Comparison of ENCODE assay signal across 25 mouse cellular contexts in the genomic region with DNA sequence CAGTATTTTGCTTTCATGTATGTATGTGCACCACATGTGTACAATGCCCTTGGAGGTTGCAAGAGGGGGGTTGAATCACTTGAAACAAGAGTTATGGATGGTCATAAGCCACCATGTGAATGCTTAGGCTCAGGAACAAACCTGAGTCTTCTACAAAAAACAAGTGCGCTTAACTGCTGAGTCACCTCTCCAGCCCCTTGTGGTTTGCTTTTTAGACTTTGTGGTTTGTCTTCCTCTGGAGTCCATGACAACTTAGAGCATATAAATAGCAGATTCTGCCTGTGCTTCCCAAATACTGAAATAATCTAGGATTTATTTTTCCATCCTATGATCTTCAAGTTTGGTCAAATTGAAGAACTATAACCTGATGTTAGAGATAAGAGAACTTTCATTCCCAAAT. TPM values are rescaled to one million over a fixed set of nuclear protein-coding genes. Genes with fewer than 3 reads are reported as not detected.
DNase-seq lines count a peak whose midpoint lies in the region; ATAC-seq and TF ChIP-seq lines count a peak whose summit lies in the region.
"Had no signal": no experiment of that assay in that cellular context is flagged by ENCODE, and none has a peak within 500 bp of the region (broad histone marks: within the 10 kb centered on the region; RNA-seq: fewer than 3 reads in every experiment).

No protein-coding gene starts in this region.

- TF ChIP-seq CTCF in layer of hippocampus, adult 2 months (conservative IDR thresholded peaks at IDR 0.05): no peak
- TF ChIP-seq CTCF in CH12.LX (conservative IDR thresholded peaks at IDR 0.05 in 1 of 2, IDR thresholded peaks at IDR 0.05 in 1 of 2; ENCODE audit: low read depth in 2 of 2, low read length in 2 of 2): no peak

- TF ChIP-seq RAD21 in CH12.LX (IDR thresholded peaks at IDR 0.05; ENCODE audit: low read depth, low read length): no peak

- H3K9me3 ChIP-seq in CH12.LX (replicated peaks; ENCODE audit: low read length): no peaks in the 10 kb centered on the region
- H3K9me3 ChIP-seq: embryonic facial prominence, embryonic 12.5 days; hindbrain, embryonic 13.5 days; limb, embryonic 15.5 days had no signal

- ATAC-seq in megakaryocyte, adult 5-6 weeks (ENCODE audit: poor library complexity, severe bottlenecking): peak; percentile 54; the same call in 1 of the 2 replicates
- ATAC-seq: midbrain, embryonic 16.5 days had no signal

- in situ Hi-C loops in CH12.LX (cut with MboI; ENCODE audit: low pct_ligation_motif_present, low pct_unique_long_range_greater_than_20kb, low sequenced_read_pairs): loop anchor here (10.0 kb wide), 1 partner anchor 399 kb away; the partner anchor contains the start of gene Crb2

- H3K4me3 ChIP-seq in layer of hippocampus, adult 2 months: no peak overlapping the region
- no peak overlapping the region for H3K4me3 ChIP-seq in CH12.LX (replicated peaks in 1 of 3; ENCODE audit: low read depth in 2 of 3, low read length in 2 of 3, poor library complexity in 1 of 3)
- H3K4me3 ChIP-seq: embryonic facial prominence, embryonic 12.5 days; hindbrain, embryonic 13.5 days; limb, embryonic 15.5 days had no signal

- peaks cover 16 to 43% of the 10 kb centered on the region in 2 experiments for H3K36me3 ChIP-seq in CH12.LX (replicated peaks in 1 of 2; ENCODE audit: control insufficient read depth in 1 of 2, insufficient read depth in 1 of 2, low read length in 1 of 2)

- peaks cover 0 to 10% of the 10 kb centered on the region in 2 experiments; a peak in 2 of 4 replicates for H3K4me1 ChIP-seq in CH12.LX (ENCODE audit: control insufficient read depth in 1 of 2, insufficient read depth in 2 of 2)
- H3K4me1 ChIP-seq: embryonic facial prominence, embryonic 12.5 days; hindbrain, embryonic 13.5 days; limb, embryonic 15.5 days had no signal

- no peaks in the 10 kb centered on the region for H3K79me2 ChIP-seq in CH12.LX (replicated peaks; ENCODE audit: control insufficient read depth, extremely low read depth, insufficient read depth, poor library complexity, severe bottlenecking)

- no peak overlapping the region for H3K9ac ChIP-seq in CH12.LX (ENCODE audit: insufficient read depth, low read depth)
- H3K9ac ChIP-seq: embryonic facial prominence, embryonic 12.5 days; hindbrain, embryonic 13.5 days; limb, embryonic 15.5 days had no signal

- no peak for TF ChIP-seq EP300 in CH12.LX (IDR thresholded peaks at IDR 0.05; ENCODE audit: low read length)

- TF ChIP-seq POLR2A in CH12.LX (IDR thresholded peaks at IDR 0.05; ENCODE audit: low read depth, low read length): no peak

- no peak for DNase-seq in layer of hippocampus, adult 2 months (ENCODE audit: low spot score in 2 of 2)
- no peak for DNase-seq in layer of hippocampus, postnatal 14 days (ENCODE audit: low spot score in 2 of 2)
- DNase-seq in CH12.LX (ENCODE audit: extremely low read depth): peak; percentile 47
- DNase-seq in c-Kit-positive CD71-negative TER-119-negative erythroid progenitor cells, embryonic 14.5 days (ENCODE audit: low read depth): peak; percentile 54
- DNase-seq in left cerebral cortex, adult 18-20 months (ENCODE audit: low spot score in 2 of 2): no peak
- no peak for DNase-seq in spleen, postnatal 10 days (ENCODE audit: low spot score in 2 of 2)
- DNase-seq in kidney, adult 11 months: no peak
- DNase-seq: adrenal gland, postnatal 10 days; cerebellum, adult 2 months had no signal

- dilution Hi-C loops in CH12.LX (cut with MboI; ENCODE audit: extremely low pct_ligation_motif_present, extremely low pct_unique_long_range_greater_than_20kb, low sequenced_read_pairs): no loop called here

- peak overlapping the region; percentile 44; the same call in 1 of the 2 replicates for H3K27ac ChIP-seq in layer of hippocampus, adult 2 months
- H3K27ac ChIP-seq in CH12.LX (ENCODE audit: insufficient read depth, low read depth): no peak overlapping the region
- H3K27ac ChIP-seq: embryonic facial prominence, embryonic 12.5 days; hindbrain, embryonic 13.5 days; kidney, postnatal 0 days; limb, embryonic 15.5 days had no signal

- no peaks in the 10 kb centered on the region for H3K27me3 ChIP-seq in CH12.LX (replicated peaks)
- H3K27me3 ChIP-seq: embryonic facial prominence, embryonic 12.5 days; hindbrain, embryonic 13.5 days; limb, embryonic 15.5 days had no signal

- H3K4me2 ChIP-seq in CH12.LX (ENCODE audit: insufficient read depth, low read depth, poor library complexity, severe bottlenecking): no peak overlapping the region
- H3K4me2 ChIP-seq: embryonic facial prominence, embryonic 12.5 days; hindbrain, embryonic 13.5 days; limb, embryonic 15.5 days had no signal

TF ChIP-seq in CH12.LX, 34 proteins besides CTCF, POLR2A, EP300 and RAD21:
- no peak for TF ChIP-seq TCF12 (IDR thresholded peaks at IDR 0.05; ENCODE audit: low read depth, low read length)
- TF ChIP-seq E2F4 (IDR thresholded peaks at IDR 0.05; ENCODE audit: insufficient replicate concordance, low read depth, low read length): no peak
- no peak for TF ChIP-seq MAFK (IDR thresholded peaks at IDR 0.05; ENCODE audit: insufficient replicate concordance, low read length)
- no peak for TF ChIP-seq USF1 (IDR thresholded peaks at IDR 0.05; ENCODE audit: low read depth, low read length)
- no peak for TF ChIP-seq MYC (IDR thresholded peaks at IDR 0.05; ENCODE audit: low read depth, low read length)
- no peak for TF ChIP-seq CHD2 (IDR thresholded peaks at IDR 0.05; ENCODE audit: low read length)

RNA-seq across cellular contexts. Expression of gene Pdcl, which starts 16.9 kb away (rescaled TPM):
- 10 to 100 TPM; 26.1 to 31.3 TPM for total RNA-seq in layer of hippocampus, adult 2 months (2021)
- 10 to 100 TPM; 28.7 to 32.9 TPM for total RNA-seq in layer of hippocampus, postnatal 14 days (2021)
- 48.4 and 55.7 TPM in 2 replicates for total RNA-seq in CH12.LX (2012; rRNA removed)
- total RNA-seq in CH12.LX (2014; rRNA removed): 103 and 123 TPM in 2 replicates
- 115 and 144 TPM in 2 replicates for polyA plus RNA-seq in CH12.LX (2012; ENCODE audit: insufficient read length, low read depth)
- 17.6 and 23.0 TPM in 2 replicates for total RNA-seq in megakaryocyte, adult 5-6 weeks (2015)
- total RNA-seq in megakaryocyte, adult 5-6 weeks (2017): 75.0 and 84.4 TPM in 2 replicates
- 10 to 100 TPM; 21.9 to 31.2 TPM for total RNA-seq in left cerebral cortex, adult 18-20 months (2021)

RNA-seq across cellular contexts. Expression of gene Rc3h2, which starts 46.7 kb away (rescaled TPM):
- 10 to 100 TPM; 85.9 to 91.9 TPM for total RNA-seq in layer of hippocampus, adult 2 months (2021)
- total RNA-seq in layer of hippocampus, postnatal 14 days (2021): 10 to 100 TPM; 82.3 to 87.9 TPM
- total RNA-seq in CH12.LX (2012; rRNA removed) (6.2 and 8.0 TPM in 2 replicates), CH12.LX (2014; rRNA removed) (7.9 and 10.1 TPM in 2 replicates)
- 4.2 and 5.7 TPM in 2 replicates for polyA plus RNA-seq in CH12.LX (2012; ENCODE audit: insufficient read length, low read depth)
- total RNA-seq in megakaryocyte, adult 5-6 weeks (2015): 30.6 and 31.1 TPM in 2 replicates
- 37.3 and 42.5 TPM in 2 replicates for total RNA-seq in megakaryocyte, adult 5-6 weeks (2017)
- total RNA-seq in left cerebral cortex, adult 18-20 months (2021): 10 to 100 TPM; 74.6 to 81.6 TPM

RNA-seq across cellular contexts. Expression of gene Olfr368, which starts 49.7 kb away (rescaled TPM):
- not detected for total RNA-seq in layer of hippocampus, adult 2 months (2021)
- total RNA-seq in layer of hippocampus, postnatal 14 days (2021): not detected
- total RNA-seq in CH12.LX (2012; rRNA removed) (not detected in 2 replicates), CH12.LX (2014; rRNA removed) (not detected in 2 replicates)
- not detected in 2 replicates for polyA plus RNA-seq in CH12.LX (2012; ENCODE audit: insufficient read length, low read depth)
- total RNA-seq in megakaryocyte, adult 5-6 weeks (2015): not detected in 2 replicates
- not detected in 2 replicates for total RNA-seq in megakaryocyte, adult 5-6 weeks (2017)
- total RNA-seq in left cerebral cortex, adult 18-20 months (2021): not detected
- total RNA-seq: adrenal gland, postnatal 10 days; ES-E14; gastrocnemius, adult 8-10 months; layer of hippocampus, adult 8-10 months; left cerebral cortex, adult 8-10 months had no signal
- polyA plus RNA-seq: cerebellum, adult 2 months; embryonic facial prominence, embryonic 12.5 days; heart, postnatal 0 days; hindbrain, embryonic 13.5 days; intestine, embryonic 14.5 days; kidney, postnatal 0 days; limb, embryonic 15.5 days; lung, embryonic 16.5 days; midbrain, embryonic 16.5 days; neural tube, embryonic 11.5 days; spleen, adult 2 months; stomach, embryonic 16.5 days had no signal

Comparison
In these comparisons a context has a peak if more than half of its experiments do, and no peak if none do; other contexts are left out.
1. DNase-seq: peak in CH12.LX (single experiment) and c-Kit-positive CD71-negative TER-119-negative erythroid progenitor cells, embryonic 14.5 days (single experiment); none in layer of hippocampus, adult 2 months (0 of 2), layer of hippocampus, postnatal 14 days (0 of 2), left cerebral cortex, adult 18-20 months (0 of 2), spleen, postnatal 10 days (0 of 2) and kidney, adult 11 months (single experiment).